Mouse (Mus musculus): ENCODE results near the gene Rpl37a.

Gene Rpl37a

DNA sequence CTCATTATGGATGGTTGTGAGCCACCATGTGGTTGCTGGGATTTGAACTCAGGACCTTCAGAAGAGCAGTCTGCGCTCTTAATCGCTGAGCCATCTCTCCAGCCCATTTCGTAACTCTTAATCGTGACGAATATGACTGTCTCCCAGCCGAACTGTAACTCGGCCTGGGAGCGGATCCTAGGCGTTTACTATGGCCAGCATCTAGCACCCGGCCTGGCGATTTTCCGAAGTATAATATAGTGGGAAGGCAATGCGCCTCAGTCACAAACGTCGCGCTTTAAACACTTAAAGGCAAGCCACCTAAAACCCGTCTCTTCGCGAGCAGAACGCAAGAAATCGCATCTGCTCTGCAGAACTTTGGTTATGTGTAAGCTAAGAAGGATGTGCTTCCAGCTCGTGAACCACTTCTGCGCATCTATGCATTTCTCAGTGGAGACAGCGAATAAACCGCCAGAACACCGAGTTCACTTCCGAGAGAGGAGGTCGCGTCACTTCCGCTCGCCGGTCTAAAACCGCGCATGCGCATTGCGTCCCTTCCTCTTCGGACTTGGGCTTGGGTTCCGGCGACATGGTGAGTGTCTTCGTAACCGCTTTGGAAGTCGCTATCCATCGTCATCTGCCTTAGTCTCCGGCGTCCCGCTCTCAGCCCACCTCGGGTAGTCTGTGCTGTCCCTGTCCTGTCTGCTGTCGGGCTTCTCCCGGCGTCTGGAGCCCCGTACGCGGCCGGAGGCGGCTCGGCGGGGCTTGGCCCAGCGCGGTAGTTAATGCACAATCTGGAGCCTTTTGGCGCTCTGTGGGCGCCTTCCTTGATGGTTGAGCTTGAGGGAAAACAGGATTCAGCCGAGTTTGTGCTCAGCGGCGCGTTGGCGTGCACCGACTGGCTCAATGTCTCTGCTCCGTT lies at the start of gene Rpl37a:
Rpl37a (plus strand) TSS at position 538 of the 901 bp plus-strand sequence.
- DNase-seq (ENCODE audit: low read depth) = peak; percentile 97

DNA sequence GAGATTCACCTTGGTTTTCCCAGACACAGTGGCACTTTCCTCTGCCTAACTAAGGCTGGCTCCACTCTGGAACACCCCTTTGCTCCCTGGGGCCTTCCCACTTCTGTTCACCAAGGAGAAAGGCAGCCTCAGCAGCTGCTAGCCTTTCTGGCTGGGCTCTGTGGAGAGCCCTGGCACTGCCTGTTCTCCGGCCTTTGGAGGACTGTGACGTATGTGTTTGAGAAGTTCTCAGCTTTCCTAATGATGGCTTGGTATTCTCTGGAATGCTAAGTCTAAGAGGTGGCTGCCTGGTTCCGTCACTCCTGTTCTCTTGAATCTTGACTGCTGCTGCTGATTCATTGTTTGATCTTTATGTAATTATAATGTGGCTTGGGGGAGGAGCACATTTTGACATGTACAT lies 38.0 kb upstream of the Rpl37a start:
- DNase-seq (ENCODE audit: low read depth) = no peak

DNA sequence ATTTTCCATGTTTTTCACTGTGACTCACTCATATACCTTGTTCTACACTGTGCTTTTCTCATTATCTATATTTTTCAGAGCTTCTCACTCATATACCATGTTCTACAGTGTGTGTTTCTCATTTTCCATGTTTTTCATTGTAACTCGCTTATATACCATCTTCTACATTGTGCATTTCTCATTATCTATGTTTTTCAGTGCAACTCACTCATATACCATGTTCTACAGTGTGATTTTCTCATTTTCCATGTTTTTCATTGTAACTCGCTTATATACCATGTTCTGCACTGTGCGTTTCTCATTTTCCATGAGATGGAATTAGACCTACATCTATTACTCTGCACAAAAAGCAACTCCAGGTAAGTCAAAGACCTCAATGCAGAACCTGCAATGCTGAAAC lies 14.8 kb upstream of the Rpl37a start:
- DNase-seq (ENCODE audit: low read depth) = peak; percentile 73

DNA sequence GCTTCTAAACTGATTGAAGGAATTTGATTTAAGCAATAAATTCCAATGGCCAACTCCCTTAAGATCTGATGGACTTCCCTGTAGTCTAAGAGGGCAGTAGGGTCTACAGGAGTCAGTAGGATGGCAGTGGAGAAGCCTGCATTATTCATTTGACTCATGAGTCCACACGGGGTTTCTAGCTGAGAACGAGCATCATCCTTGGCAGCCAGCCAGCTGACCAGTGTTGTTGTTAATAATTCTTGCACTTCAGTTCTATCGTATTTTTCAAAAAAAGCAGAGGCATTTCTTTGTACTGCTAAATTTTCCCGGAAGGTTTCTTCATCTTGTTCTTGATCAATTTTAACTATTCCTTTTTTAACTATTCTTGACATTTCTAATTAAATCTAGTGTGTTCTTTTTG lies 12.4 kb upstream of the Rpl37a start:
- DNase-seq (ENCODE audit: low read depth) = no peak

DNA sequence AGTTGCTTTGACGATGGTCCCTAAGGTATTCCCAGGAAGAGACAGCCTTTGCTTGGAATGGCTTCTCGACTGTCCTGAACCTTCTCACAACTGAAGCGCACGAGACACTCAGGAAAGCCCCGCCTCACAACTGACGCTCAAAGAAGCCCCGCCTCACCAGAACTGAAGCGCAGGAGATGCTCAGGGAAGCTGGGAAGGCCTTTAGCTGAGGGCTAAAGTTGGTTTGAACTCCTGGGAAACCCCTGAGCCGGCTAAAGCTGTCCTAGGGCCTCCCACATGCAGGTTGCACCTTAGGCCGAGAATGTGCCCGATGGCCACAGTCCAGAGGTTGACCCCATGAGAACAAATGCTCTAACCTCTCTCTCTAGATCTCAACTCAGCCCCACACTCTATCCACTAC lies 10.6 kb upstream of the Rpl37a start, which contains the start of gene Ankar:
Ankar (minus strand) TSS at position 101 of the 400 bp plus-strand sequence.
- DNase-seq (ENCODE audit: low read depth) = no peak

DNA sequence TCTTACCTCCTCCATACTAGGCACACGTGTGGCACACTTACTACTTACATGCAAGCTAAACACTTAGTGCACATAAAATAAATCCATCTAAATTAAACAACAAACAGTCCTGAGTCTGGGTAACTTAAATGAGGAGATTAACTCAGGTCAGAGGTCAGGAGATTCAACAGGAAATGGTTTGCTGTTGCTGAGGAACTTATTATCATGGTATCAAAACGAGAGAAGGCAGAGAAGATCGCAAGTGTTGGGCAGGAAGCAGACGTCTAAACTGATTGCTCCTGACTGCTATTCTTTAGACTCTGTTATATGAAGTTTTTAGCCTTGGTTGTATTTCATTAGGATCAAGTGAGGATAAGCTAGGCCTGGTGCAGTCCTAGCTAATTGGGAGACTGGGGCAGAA lies 3.6 kb upstream of the Rpl37a start:
- no peak for DNase-seq (ENCODE audit: low read depth)

DNA sequence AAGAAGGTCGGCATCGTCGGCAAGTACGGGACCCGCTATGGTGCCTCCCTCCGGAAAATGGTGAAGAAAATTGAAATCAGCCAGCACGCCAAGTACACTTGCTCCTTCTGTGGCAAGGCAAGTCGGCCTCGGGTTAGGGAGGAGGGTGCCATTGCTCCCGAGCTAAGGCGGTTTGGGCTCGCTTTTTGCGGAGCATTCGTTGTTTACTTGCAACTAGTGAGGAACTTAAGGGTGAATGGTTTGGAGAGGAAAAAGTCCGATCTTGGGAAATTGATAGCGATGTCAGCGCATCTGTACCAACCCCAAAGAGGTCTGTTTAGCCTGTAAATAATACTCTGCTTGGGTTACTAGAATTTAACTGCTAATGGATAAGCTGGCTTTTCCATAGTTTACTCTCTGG lies 594 bp downstream of the Rpl37a start:
- DNase-seq (ENCODE audit: low read depth) = no peak

DNA sequence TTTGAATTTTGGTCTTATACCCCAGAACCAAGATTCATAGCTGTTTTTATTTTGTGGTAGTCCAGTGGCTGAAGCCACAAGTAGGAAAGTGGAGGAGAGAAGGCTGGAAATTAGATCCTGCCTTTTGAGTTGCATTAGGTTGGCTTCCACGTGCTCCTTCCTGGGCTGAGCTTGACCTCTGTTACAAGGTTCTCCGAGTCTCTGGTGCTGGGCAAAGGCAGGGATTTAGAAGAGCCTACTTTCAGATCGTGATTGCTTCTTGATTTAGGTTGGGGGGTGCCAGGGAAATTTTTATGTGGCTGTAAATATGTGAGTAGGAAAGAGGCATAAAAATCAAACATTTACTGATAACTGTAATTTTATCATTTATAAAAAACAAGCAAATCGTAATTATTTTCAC lies 3.5 kb downstream of the Rpl37a start:
- DNase-seq (ENCODE audit: low read depth) = no peak

DNA sequence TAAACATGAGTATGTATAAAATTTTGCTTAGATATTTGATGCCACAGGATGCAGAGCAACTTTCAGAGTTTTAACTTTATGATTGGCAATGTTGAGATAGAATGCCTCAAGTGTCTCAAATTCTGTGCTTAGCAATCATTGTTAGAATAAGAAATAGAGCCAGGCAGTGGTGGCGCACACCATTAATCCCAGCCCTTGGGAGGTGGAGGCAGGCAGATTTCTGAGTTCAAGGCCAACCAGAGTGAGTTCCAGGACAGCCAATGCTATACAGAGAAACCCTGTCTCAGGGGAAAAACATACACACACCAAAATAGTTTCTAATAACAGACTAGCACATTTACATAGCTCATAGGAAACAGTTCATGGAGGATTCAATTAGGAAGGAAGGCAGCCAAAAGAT lies 4.0 kb downstream of the Rpl37a start:
- DNase-seq (ENCODE audit: low read depth) = no peak

DNA sequence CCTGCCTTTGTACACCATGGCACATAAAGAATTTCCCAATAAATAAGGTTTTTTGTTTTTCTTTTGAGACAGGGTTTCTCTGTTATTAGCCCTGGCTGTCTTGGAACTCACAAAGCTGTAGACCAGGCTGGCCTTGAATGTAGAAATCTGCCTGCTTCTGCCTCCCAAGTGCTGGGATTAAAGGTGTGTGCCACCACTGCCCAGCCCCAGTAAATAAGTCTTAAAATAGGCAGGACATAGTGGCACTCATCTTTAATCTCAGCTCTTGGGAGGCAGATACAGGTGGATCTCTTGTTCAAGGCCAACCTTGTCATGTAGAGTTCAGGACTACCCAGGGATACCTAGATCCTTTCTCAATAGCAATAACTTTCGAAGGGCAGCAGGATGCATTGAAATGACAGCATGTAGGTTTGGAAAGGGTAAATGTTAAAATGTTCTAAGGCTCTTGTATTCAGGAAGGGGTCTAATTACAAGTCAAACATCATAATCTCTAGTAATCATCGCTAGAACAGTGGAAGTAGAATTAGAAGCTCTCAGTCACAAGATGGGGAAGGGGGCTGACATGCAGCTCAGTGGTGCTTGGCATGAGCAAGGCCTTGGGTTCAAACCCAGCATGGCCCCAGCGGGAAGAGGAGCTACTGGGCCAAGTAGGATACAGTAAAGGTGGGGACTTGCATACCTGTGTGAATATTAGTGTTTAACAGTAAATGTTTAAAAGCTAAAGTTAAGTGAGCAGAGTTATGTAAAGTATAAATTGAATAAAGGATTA lies 4.7 kb downstream of the Rpl37a start:
- no peak for DNase-seq (ENCODE audit: low read depth)

DNA sequence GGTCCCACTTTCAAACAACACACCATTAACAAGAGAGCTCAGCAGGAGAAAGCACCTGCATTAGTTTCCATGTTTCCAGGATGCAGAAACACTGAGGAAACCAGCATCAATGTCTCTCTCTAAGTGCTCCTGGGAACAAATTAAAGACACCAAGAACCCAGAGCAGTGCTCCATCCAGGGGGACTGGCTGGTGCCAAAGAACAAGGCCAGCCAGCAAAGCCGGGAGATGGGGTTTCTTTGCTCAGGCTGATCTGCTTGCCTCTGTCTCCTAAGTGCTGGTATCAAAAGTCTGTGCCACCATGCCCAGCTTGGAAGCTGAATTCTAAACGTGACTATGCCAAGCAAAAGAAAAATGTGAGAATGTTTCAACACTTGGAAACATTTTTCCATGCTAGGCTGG lies 5.3 kb downstream of the Rpl37a start:
- no peak for DNase-seq (ENCODE audit: low read depth)

DNA sequence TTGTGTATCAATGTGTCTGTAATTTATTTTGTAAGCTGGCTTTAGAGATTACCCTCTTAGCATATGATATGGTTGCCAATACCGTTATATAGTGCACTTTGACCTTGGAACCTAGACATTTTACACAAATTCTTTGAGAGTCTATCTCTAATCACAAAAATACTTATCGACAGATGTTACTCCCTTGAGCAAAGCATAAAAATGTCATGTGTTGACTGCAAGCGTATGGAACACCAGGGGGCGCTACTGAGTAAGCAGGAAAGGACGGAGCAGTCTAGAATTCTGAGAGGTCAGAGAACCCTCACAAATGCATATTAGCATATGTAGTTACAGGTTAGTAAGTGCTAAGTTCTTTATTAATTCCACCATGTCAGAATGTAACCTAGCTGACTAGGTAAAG lies 5.8 kb downstream of the Rpl37a start:
- peak; percentile 81 for DNase-seq (ENCODE audit: low read depth)

DNA sequence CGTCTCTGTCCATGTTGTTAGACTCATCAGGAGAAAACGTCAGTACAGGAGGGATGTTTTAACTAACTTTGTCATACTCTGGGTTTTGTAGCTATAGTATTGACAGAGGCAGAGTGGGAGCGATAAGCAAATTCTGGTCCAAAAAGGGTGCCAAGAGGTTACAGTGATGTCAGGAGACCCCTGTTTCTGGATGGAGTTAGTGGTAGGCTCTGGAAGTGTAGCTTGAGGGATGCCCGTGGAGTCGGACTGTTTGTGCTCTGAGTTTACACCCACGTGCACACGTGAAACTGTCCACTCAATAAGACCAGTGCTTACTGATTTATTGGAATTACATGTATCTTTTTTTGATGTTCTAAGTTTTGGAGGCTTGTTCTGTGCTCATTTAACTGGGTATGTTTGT lies 6.5 kb downstream of the Rpl37a start:
- DNase-seq (ENCODE audit: low read depth) = peak; percentile 17

DNA sequence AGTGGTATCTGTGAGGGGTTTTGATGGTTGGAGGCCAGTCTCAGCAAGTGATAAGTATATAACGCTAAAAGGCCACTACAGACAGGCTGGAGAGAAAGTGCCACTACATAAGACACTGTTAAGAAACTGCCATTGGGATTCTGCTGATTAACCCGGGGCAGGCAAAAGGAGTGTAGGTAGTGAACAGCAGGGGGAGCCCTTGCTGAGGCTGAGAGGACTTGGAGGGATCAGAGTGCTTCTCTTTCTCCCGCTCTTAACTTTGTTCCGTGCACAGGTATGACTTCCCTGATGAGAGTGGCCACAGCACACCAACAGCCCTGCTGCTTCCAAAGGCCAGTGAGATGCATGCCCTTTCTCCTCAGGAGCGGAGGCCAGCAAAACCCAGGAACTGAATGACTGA lies 7.8 kb downstream of the Rpl37a start:
- DNase-seq (ENCODE audit: low read depth) = peak; percentile 68

DNA sequence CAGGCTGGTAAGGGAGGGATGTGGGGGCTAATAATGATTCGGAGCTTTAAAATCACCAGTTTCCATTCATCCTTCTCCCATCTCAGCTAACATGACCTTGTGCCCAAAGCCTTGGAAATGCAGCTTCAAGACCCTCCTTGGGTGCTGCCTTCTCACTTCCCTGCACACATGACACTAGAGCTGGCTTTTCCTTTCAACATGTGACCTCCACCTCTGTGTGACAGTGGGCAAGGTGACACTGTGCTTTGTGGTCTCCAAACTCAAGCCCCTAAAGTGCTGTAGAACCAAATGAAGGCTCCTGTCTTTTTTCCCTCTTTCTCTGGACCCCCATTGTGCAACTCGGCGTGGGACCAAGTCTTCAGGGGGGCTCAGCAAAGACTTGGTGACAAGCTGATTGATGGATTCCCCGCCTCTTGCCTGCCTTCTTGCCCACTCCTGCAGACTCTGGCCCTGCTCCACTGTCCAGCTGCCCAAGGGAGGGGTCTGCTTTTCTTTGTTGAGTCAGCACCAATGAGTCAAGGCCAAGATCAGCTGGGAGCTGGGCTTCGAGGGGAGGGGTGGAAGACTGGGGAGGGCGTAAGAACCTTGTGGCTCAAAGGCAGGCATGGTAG lies 9.1 kb downstream of the Rpl37a start:
- no peak for DNase-seq (ENCODE audit: low read depth)

DNA sequence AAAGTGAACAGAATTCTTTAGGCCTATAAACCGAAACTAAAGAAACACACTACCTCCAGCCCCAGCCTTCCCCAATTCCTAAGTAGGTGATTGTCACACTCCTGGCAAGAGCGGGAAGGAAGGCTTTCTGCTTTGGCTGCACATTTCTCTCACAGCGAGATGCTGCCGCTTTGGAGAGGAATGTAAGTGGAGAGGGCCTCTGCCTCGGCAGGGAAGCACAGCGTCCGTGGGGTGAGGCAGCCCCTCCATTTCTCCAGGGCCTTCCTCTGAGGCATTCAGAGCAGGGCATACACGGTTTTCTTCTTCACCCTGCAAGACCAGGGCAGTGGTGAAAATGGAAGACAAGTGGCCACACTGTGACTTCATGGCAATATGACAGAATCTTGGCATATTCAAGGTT lies 11.6 kb downstream of the Rpl37a start:
- no peak for DNase-seq (ENCODE audit: low read depth)

DNA sequence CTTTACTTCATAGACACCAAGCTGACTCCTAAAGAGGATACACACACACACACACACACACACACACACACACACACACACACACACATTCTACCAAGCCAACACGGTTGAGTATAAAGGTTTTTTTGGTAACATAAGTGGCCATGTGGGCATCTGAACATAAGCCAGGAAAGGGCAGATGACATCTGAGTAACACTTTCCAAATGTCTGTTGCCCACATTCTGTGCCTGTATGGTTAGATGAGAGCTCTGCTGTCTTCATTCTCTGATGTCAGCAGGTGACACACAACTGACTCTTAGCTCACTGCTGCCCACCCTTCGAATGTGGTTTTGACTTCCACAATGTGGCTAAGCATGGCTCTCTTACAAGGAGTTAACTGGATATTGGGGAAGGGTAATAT lies 13.3 kb downstream of the Rpl37a start:
- no peak for DNase-seq (ENCODE audit: low read depth)

DNA sequence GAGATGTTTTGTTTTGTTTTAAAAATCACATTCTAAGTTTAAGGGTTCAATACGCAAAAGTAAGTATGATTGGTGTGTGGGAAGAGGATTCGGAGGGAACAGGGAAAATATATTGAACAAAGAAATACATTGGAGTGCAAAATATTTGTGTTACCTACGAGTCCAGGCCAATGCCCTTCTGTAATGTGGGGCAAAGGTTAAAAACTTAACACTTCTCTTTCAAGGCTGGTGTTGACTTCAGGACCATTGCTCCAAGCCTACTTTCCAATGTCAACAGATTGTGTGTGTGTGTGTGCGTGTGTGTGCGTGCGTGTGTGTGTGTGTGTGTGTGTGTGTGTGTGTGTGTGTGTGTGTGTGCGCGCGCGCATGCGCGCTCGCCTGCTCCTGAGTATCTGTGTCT lies 14.9 kb downstream of the Rpl37a start:
- no peak for DNase-seq (ENCODE audit: low read depth)

DNA sequence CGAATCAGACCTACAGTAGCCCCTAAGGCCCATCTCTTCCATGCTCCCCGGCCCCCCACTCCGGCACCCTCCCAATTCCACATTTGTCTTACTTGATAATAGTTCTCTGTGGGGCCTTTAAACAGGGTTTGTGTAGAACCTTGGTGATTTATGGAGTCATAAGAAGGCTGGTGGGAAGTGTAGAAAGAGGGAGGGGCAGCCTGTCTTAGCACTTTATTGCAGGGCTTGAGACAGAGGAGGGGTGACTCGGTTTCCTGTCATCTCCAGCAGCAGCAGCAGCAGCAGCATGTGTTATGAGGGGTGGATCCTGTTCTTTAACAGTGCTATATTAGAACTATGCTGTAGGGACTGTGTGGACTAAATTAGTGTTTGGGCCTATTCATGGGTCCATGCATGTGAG lies 17.7 kb downstream of the Rpl37a start:
- no peak for DNase-seq (ENCODE audit: low read depth)

DNA sequence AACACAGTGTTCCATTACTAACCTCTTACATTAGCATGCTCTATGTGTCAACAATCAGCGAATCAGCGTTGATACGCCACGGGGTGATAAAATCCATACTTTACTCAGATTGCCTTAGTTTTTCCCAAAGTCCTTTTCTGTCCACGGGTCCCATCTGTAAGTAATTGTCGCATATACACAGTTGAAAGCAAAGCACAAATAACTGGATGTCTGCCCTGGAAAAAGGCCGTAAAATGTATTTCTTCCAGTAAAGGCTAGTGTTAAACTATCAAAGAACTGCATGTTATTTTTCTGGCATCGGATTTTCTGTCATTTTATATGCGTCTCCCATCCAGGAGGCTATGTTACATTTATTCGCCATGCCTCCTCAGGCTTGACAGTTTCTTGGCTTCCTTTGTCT lies 19.0 kb downstream of the Rpl37a start:
- no peak for DNase-seq (ENCODE audit: low read depth)

DNA sequence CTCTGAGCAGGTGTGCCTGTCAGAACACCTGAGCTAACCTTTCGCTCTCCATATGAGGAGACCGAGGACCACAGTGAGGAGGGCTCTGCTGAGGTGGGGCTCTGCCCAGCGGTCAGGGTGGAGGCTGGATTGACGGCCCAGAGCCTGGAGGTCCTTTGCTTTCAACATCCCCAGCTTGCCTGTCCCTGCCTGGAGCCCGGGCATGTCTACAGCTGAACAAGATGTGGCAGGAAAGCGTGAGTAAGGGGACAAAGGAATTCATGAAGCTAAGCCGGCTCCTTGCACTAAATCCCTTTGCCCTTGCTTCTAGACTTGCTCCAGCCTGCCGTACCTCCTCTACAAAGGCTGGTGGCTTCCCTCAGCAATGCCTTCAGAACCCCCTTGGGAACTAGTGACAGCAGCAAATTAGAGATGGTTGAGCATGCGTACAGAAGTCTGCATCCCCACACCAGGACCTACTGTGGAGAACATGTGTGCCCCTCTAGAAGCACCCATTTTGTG lies 22.2 kb downstream of the Rpl37a start:
- no peak for DNase-seq (ENCODE audit: low read depth)

DNA sequence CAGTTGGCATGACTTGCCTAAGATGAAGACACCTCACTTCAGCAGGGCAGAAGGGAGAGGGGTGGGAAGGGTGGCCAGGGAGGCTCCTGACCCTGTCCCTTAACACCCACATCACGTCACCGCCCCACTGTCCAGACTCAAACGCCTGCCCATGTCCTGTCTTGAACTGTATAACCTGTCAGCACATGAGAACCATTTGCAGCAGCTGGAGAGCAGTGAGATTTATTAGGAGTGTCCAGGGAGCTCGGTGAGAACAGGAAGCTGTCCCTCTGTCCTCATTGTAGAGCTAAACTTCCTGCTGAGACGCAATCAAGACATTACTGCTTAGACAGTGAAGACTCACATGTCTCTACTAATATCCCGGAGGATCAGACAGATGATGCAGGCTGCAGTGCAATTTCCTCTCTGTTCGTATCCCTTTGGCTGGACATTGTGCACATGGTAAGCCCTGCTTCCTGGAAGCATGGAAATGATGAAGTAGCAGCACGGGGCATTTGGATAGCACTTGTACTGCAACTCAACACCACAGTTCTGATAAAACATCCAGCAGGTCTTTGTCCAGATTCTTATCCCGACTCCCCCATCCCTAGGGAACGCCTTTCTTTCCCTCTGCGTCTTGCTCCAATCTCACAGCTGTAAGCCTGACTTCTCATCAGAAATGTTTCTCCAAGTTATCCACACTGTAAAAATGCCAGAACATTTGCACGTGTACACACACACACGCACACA lies 25.5 kb downstream of the Rpl37a start:
- DNase-seq (ENCODE audit: low read depth) = no peak
